Mouse (Mus musculus): ENCODE measurements around the gene Hist2h2aa1. TPM values are rescaled to one million over a fixed set of nuclear protein-coding genes. Genes with fewer than 3 reads are reported as not detected.
"Not testable (repeated sequence)": the region's sequence is repeated elsewhere in the genome, so short reads cannot be mapped to it uniquely, and the experiment has no call there.

Gene Hist2h2aa1
- polyA plus RNA-seq (2012; fragmentation: generic; extraction: Trizol): not detected

DNA sequence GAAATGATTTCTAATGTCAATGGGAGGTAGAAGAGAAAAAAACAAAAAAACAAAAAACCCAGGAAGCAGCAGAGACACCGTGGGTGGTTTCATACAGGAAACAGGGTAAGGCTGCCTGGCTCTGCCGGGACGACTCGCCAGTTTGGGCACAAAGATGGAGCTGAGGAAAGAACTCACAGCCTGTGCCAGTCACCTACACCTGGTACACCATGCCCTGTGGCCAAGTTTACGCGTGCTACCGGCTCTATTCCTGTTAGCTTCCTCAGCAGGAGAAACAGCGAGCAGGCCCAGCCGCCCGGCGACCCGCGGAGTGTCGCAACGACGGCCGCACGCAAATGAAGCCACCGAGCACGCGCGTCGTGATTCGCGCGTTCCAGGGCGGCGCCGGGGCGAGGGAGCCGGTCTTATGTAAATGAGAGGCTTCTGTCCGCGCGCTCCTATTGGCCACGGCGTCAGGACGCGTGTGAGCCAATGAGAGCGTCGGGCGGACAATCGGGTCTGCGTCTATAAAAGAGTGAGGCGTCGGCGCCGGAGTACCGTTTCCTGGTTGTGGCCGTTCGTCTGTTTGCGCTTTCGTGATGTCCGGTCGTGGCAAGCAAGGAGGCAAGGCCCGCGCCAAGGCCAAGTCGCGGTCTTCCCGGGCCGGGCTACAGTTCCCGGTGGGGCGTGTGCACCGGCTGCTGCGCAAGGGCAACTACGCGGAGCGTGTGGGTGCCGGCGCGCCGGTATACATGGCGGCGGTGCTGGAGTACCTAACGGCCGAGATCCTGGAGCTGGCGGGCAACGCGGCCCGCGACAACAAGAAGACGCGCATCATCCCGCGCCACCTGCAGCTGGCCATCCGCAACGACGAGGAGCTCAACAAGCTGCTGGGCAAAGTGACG lies at the start of gene Hist2h2aa1:
Hist2h2aa1 (plus strand) TSS at position 495 of the 884 bp plus-strand sequence.
- peak; percentile 87 for TF ChIP-seq POLR2AphosphoS2 (IDR thresholded peaks at IDR 0.05; ENCODE audit: insufficient read length, low read depth)
- TF ChIP-seq CEBPB (IDR thresholded peaks at IDR 0.05; ENCODE audit: insufficient read depth, poor library complexity, severe bottlenecking): peak; percentile 63
- TF ChIP-seq POLR2A (IDR thresholded peaks at IDR 0.05; ENCODE audit: insufficient read length, low read depth): peak; percentile 76
- peak within 1 kb of the TSS; percentile 35 for H3K4me3 ChIP-seq
- H3ac ChIP-seq (ENCODE audit: control insufficient read depth, insufficient read length): peak within 1 kb of the TSS; percentile 87
- H3K36me3 ChIP-seq (ENCODE audit: control insufficient read depth, insufficient read depth); H3K79me2 ChIP-seq (ENCODE audit: control insufficient read depth, insufficient read depth); H3K27me3 ChIP-seq (ENCODE audit: control insufficient read depth, insufficient read depth, insufficient read length): not testable (repeated sequence)
- H3K4me2 ChIP-seq (ENCODE audit: low read depth): peak within 1 kb of the TSS; percentile 69

- no peak overlapping the region for H3K4me3 ChIP-seq
- no peak overlapping the region for H3K4me2 ChIP-seq (ENCODE audit: low read depth)
- TF ChIP-seq CEBPB (IDR thresholded peaks at IDR 0.05; ENCODE audit: insufficient read depth, poor library complexity, severe bottlenecking) (no peak), MAX (IDR thresholded peaks at IDR 0.05; ENCODE audit: low read depth) (no peak), SRF (IDR thresholded peaks at IDR 0.05; ENCODE audit: control insufficient read depth, insufficient read length, low read depth) (no peak), REST (IDR thresholded peaks at IDR 0.05; ENCODE audit: insufficient read depth, insufficient read length) (no peak), USF1 (IDR thresholded peaks at IDR 0.05; ENCODE audit: low read depth) (no peak), POLR2A (IDR thresholded peaks at IDR 0.05; ENCODE audit: insufficient read length, low read depth) (no peak), POLR2AphosphoS2 (IDR thresholded peaks at IDR 0.05; ENCODE audit: insufficient read length, low read depth) (no peak), E2F4 (IDR thresholded peaks at IDR 0.05; ENCODE audit: insufficient read depth) (no peak), TCF12 (IDR thresholded peaks at IDR 0.05; ENCODE audit: insufficient read depth, poor library complexity, severe bottlenecking) (no peak), TCF3 (IDR thresholded peaks at IDR 0.05; ENCODE audit: insufficient read length, low read depth) (no peak), MYOG (IDR thresholded peaks at IDR 0.05; ENCODE audit: control insufficient read depth in 1 of 3, insufficient read depth in 1 of 3, insufficient read length in 2 of 3, low read depth in 2 of 3) (no peak)
- H3K27me3 ChIP-seq (ENCODE audit: control insufficient read depth, insufficient read depth, insufficient read length): no peaks in the 10 kb centered on the region
- no peak overlapping the region for H3ac ChIP-seq (ENCODE audit: control insufficient read depth, insufficient read length)
- H3K79me2 ChIP-seq (ENCODE audit: control insufficient read depth, insufficient read depth): no peaks in the 10 kb centered on the region
- no peaks in the 10 kb centered on the region for H3K36me3 ChIP-seq (ENCODE audit: control insufficient read depth, insufficient read depth)
Observed at GRCm38 (mm10) chr3:96195616-96196313, 49.5 kb upstream of the Hist2h2aa1 start.

DNA sequence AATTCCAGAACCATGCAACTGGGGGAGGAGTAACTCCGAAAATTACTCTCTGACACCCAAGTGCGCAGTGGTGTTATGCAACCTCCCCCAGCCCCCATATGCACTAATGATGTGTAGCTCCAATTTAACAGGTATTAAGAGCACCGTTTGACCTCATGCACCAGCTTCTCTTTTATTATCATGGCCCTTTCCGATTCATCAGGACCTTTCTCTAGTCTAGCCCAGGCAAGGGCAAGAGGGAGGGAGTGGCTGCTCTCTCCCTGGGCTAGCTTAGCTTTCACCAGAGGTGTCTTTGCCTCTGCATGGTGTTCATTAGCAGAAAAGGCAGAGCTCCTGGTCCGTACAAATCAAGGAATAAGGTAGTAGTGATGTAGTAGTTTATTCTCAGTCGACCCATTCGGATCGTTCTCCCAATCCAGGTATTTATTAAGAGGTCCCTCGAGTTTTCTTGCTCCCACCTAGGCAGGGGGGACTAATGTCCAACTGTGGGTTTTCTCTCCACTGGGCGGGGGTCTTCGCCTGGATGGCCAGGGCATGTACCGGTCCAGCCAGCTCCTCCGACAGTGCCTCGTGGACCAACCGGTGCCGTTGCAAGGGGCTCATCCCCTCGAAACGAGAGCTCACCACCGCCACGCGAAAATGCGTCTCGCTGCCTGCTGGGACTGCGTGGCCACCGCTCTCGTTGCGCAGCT lies 48.7 kb upstream of the Hist2h2aa1 start:
- H3K36me3 ChIP-seq (ENCODE audit: control insufficient read depth, insufficient read depth): no peaks in the 10 kb centered on the region
- H3K4me3 ChIP-seq: peak overlapping the region; percentile 48
- H3K4me2 ChIP-seq (ENCODE audit: low read depth): peak overlapping the region; percentile 86
- H3K79me2 ChIP-seq (ENCODE audit: control insufficient read depth, insufficient read depth): no peaks in the 10 kb centered on the region
- TF ChIP-seq REST (IDR thresholded peaks at IDR 0.05; ENCODE audit: insufficient read depth, insufficient read length) (no peak), TCF12 (IDR thresholded peaks at IDR 0.05; ENCODE audit: insufficient read depth, poor library complexity, severe bottlenecking) (no peak), POLR2AphosphoS2 (IDR thresholded peaks at IDR 0.05; ENCODE audit: insufficient read length, low read depth) (no peak), USF1 (IDR thresholded peaks at IDR 0.05; ENCODE audit: low read depth) (no peak), MYOG (IDR thresholded peaks at IDR 0.05; ENCODE audit: control insufficient read depth in 1 of 3, insufficient read depth in 1 of 3, insufficient read length in 2 of 3, low read depth in 2 of 3) (no peak), E2F4 (IDR thresholded peaks at IDR 0.05; ENCODE audit: insufficient read depth) (no peak), SRF (IDR thresholded peaks at IDR 0.05; ENCODE audit: control insufficient read depth, insufficient read length, low read depth) (no peak), MAX (IDR thresholded peaks at IDR 0.05; ENCODE audit: low read depth) (no peak), TCF3 (IDR thresholded peaks at IDR 0.05; ENCODE audit: insufficient read length, low read depth) (no peak), POLR2A (IDR thresholded peaks at IDR 0.05; ENCODE audit: insufficient read length, low read depth) (no peak), MYOD1 (IDR thresholded peaks at IDR 0.05; ENCODE audit: control insufficient read depth in 1 of 3, insufficient read length in 2 of 3, low read depth in 2 of 3) (no peak), CEBPB (IDR thresholded peaks at IDR 0.05; ENCODE audit: insufficient read depth, poor library complexity, severe bottlenecking) (no peak)
- H3K27me3 ChIP-seq (ENCODE audit: control insufficient read depth, insufficient read depth, insufficient read length): no peaks in the 10 kb centered on the region
- H3ac ChIP-seq (ENCODE audit: control insufficient read depth, insufficient read length): peak overlapping the region; percentile 26

DNA sequence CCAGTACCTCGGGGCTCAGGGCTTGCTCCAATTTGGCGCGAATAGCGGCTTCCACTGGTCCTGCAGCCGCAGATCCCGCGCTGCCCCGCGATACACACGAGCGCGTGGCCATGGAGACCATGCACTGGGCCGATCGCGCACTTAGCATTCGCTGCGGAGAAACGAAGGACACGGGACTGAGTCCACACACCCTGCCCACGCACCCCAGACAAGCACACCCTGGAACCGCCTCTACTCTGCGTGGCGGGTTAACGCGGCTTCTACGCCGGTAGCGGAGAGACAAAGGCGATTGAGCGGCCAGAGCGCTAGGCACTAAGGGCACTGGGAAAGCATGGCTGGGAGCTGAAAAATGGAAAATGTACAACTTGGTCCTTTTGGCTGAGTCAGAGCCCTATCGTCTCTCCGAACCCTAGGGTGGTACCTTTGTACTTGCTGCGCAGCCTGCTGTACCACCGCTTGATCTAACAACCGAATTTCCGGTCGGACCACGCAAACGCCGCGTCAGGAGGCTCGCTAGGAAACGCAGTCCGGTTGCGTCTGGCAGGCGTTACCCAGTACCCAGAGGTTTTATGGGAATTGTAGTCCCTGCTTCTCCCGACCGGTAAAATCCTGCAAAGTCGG lies 48.1 kb upstream of the Hist2h2aa1 start:
- Histone ChIP-seq H3K27me3 (ENCODE audit: control insufficient read depth, insufficient read depth, insufficient read length) (no peaks in the 10 kb centered on the region), H3ac (ENCODE audit: control insufficient read depth, insufficient read length) (peak overlapping the region; percentile 26), H3K79me2 (ENCODE audit: control insufficient read depth, insufficient read depth) (no peaks in the 10 kb centered on the region), H3K4me2 (ENCODE audit: low read depth) (peak overlapping the region; percentile 86), H3K36me3 (ENCODE audit: control insufficient read depth, insufficient read depth) (no peaks in the 10 kb centered on the region), H3K4me3 (peak overlapping the region; percentile 48)
- TF ChIP-seq TCF12 (IDR thresholded peaks at IDR 0.05; ENCODE audit: insufficient read depth, poor library complexity, severe bottlenecking) (no peak), POLR2A (IDR thresholded peaks at IDR 0.05; ENCODE audit: insufficient read length, low read depth) (peak; percentile 86), USF1 (IDR thresholded peaks at IDR 0.05; ENCODE audit: low read depth) (no peak), POLR2AphosphoS2 (IDR thresholded peaks at IDR 0.05; ENCODE audit: insufficient read length, low read depth) (peak; percentile 87), MYOD1 (IDR thresholded peaks at IDR 0.05; ENCODE audit: control insufficient read depth in 1 of 3, insufficient read length in 2 of 3, low read depth in 2 of 3) (no peak), SRF (IDR thresholded peaks at IDR 0.05; ENCODE audit: control insufficient read depth, insufficient read length, low read depth) (peak; percentile 26)

Measured in myocyte (in vitro differentiated cells).